Comparison of ENCODE assay signal across 19 mouse cellular contexts in genomic region chr1:33738281-33738680, GRCm38 (mm10). TPM values are rescaled to one million over a fixed set of nuclear protein-coding genes. Genes with fewer than 3 reads are reported as not detected.
DNase-seq lines count a peak whose midpoint lies in the region; ATAC-seq and TF ChIP-seq lines count a peak whose summit lies in the region.
"Had no signal": no experiment of that assay in that cellular context is flagged by ENCODE, and none has a peak within 500 bp of the region (broad histone marks: within the 10 kb centered on the region; RNA-seq: fewer than 3 reads in every experiment).

No protein-coding gene starts in this region.

- no peak for TF ChIP-seq CTCF in bone marrow, adult 2 months (IDR thresholded peaks at IDR 0.05; ENCODE audit: control insufficient read depth, insufficient read depth, low read length)

- 54% methylated on average over 11 of the region's 11 CpGs for WGBS in bone marrow, adult 2 months

- H3K4me3 ChIP-seq in bone marrow, adult 2 months (replicated peaks; ENCODE audit: control insufficient read depth, low read depth, low read length) = no peak overlapping the region
- H3K4me3 ChIP-seq: embryonic facial prominence, embryonic 10.5 days; embryonic facial prominence, embryonic 12.5 days; forebrain, embryonic 13.5 days had no signal

- H3K4me1 ChIP-seq in bone marrow, adult 2 months (ENCODE audit: control insufficient read depth, insufficient read depth, low read length) = peaks cover 2% of the 10 kb centered on the region; the same call in 1 of the 2 replicates
- H3K4me1 ChIP-seq: embryonic facial prominence, embryonic 10.5 days; embryonic facial prominence, embryonic 12.5 days; forebrain, embryonic 13.5 days had no signal

- no peak for TF ChIP-seq POLR2A in bone marrow, adult 2 months (IDR thresholded peaks at IDR 0.05; ENCODE audit: borderline replicate concordance, control insufficient read depth, low read depth, low read length)

- H3K27ac ChIP-seq in bone marrow, adult 2 months (ENCODE audit: control insufficient read depth, insufficient read depth, low read depth, low read length, poor library complexity) = peak overlapping the region; percentile 73
- H3K27ac ChIP-seq: embryonic facial prominence, embryonic 10.5 days; embryonic facial prominence, embryonic 12.5 days; forebrain, embryonic 13.5 days had no signal

- DNase-seq in testis, postnatal 10 days (ENCODE audit: low spot score) = no peak
- DNase-seq in lung, postnatal 36 days = no peak
- no peak for DNase-seq in cerebellum, postnatal 36 days
- DNase-seq: adrenal gland, adult 8-10 months; adrenal gland, postnatal 14 days; adrenal gland, postnatal 36 days; B cell, adult 2 months; cerebellum, adult 11 months; cerebellum, adult 18-20 months; cerebellum, adult 8-10 months; cerebellum, adult 9-11 months; cerebellum, postnatal 14 days had no signal

- ATAC-seq in megakaryocyte, adult 5-6 weeks (ENCODE audit: poor library complexity, severe bottlenecking) = peak; percentile 50
- ATAC-seq: Patski had no signal

RNA-seq across cellular contexts. Expression of gene Rab23, which starts 18.6 kb away (rescaled TPM):
- 4.7 and 6.8 TPM in 2 replicates for polyA plus RNA-seq in bone marrow, adult 2 months (2011; ENCODE audit: insufficient read depth, insufficient read length, low replicate concordance, missing spikeins)
- total RNA-seq in megakaryocyte, adult 5-6 weeks (2015) = 2.8 and 3.1 TPM in 2 replicates
- total RNA-seq in megakaryocyte, adult 5-6 weeks (2017) = 1.7 and 3.0 TPM in 2 replicates
- polyA plus RNA-seq: G1E had no signal

RNA-seq across cellular contexts. Expression of gene Bag2, which starts 19.3 kb away (rescaled TPM):
- 7.7 and 11.0 TPM in 2 replicates for polyA plus RNA-seq in bone marrow, adult 2 months (2011; ENCODE audit: insufficient read depth, insufficient read length, low replicate concordance, missing spikeins)
- 0.49 and 2.1 TPM in 2 replicates for total RNA-seq in megakaryocyte, adult 5-6 weeks (2015)
- 1.2 and 1.3 TPM in 2 replicates for total RNA-seq in megakaryocyte, adult 5-6 weeks (2017)
